Mouse (Mus musculus) liver, postnatal 0 days (tissue): Measurements from ENCODE around the gene Esrrg. TPM values are rescaled to one million over a fixed set of nuclear protein-coding genes. Genes with fewer than 3 reads are reported as not detected.

Source experiments
- ATAC-seq: fragments of 200-750 bp; cut with Nextera tagmentation; 2 replicates; pipeline ENCODE4 v1.8.0; 2017; ENCODE audit warnings: mild to moderate bottlenecking, moderate library complexity
- DNase-seq: peaks from one replicate; pipeline ENCODE4 v3.0.0-alpha.2; 2016
- H3K27ac ChIP-seq: fragments of 300-500 bp; sonication (generic); 2 replicates; pipeline ENCODE4 v1.5.1; 2014; ENCODE audit warnings: antibody characterized with exemption, moderate library complexity, mild to moderate bottlenecking, low read depth
- H3K27me3 ChIP-seq: fragments of 300-500 bp; sonication (generic); 2 replicates; pipeline ENCODE4 v1.6.1; 2014; ENCODE audit warnings: low read length, control low read depth, mixed read lengths; ENCODE audit not compliant: insufficient read depth
- H3K36me3 ChIP-seq: fragments of 300-500 bp; sonication (generic); replicated peaks from 2 replicates; pipeline ENCODE4 v1.6.1; 2014; ENCODE audit warnings: mild to moderate bottlenecking, control low read depth, low read length, moderate library complexity, mixed read lengths; ENCODE audit not compliant: insufficient read depth
- H3K4me1 ChIP-seq: fragments of 300-500 bp; sonication (generic); 2 replicates; pipeline ENCODE4 v1.6.1; 2014; ENCODE audit warnings: antibody characterized with exemption, mild to moderate bottlenecking, control low read depth; ENCODE audit not compliant: insufficient read depth
- H3K4me2 ChIP-seq: fragments of 300-500 bp; sonication (generic); 2 replicates; pipeline ENCODE4 v1.6.1; 2014; ENCODE audit warnings: low read depth, mild to moderate bottlenecking, low read length, moderate library complexity, mixed read lengths
- H3K4me3 ChIP-seq: fragments of 300-500 bp; sonication (generic); 2 replicates; pipeline ENCODE4 v1.5.1; 2014; ENCODE audit warnings: low read depth, low read length
- H3K9ac ChIP-seq: fragments of 300-500 bp; sonication (generic); replicated peaks from 2 replicates; pipeline ENCODE4 v1.6.1; 2014; ENCODE audit warnings: mild to moderate bottlenecking, moderate library complexity
- H3K9me3 ChIP-seq: fragments of 300-500 bp; sonication (generic); 2 replicates; pipeline ENCODE4 v1.6.1; 2016; ENCODE audit warnings: mild to moderate bottlenecking, control low read depth, low read length, mixed read lengths
- CTCF ChIP-seq: sonication (generic); IDR thresholded peaks from 2 replicates; pipeline ENCODE4 v1.5.1; 2016; ENCODE audit warnings: antibody characterized with exemption, low read depth
- EP300 ChIP-seq: IDR thresholded peaks from 2 replicates; pipeline ENCODE4 v1.6.1; 2016; ENCODE audit warnings: antibody characterized with exemption, low read depth, mild to moderate bottlenecking
- WGBS: fragments of 180-500 bp; shearing (Covaris S2); extraction: QIAGEN DNeasy Blood & Tissue Kit; methylation state at CpG from one replicate; pipeline ENCODE4 v1.1.7; 2014; ENCODE audit not compliant: insufficient replicate concordance; 5-methylcytosine and 5-hydroxymethylcytosine counted together
- polyA plus RNA-seq: library from polyadenylated mRNA; unstranded; fragments of >200 nt; fragmentation: Nextera tagmentation; extraction: Ambion mirVana; gene quantifications from 2 replicates; pipeline ENCODE4 v1.2.1, GENCODE M21; 2015

The Esrrg gene
- polyA plus RNA-seq, 1 experiment from 2014 or later = 0.11 TPM

DNA sequence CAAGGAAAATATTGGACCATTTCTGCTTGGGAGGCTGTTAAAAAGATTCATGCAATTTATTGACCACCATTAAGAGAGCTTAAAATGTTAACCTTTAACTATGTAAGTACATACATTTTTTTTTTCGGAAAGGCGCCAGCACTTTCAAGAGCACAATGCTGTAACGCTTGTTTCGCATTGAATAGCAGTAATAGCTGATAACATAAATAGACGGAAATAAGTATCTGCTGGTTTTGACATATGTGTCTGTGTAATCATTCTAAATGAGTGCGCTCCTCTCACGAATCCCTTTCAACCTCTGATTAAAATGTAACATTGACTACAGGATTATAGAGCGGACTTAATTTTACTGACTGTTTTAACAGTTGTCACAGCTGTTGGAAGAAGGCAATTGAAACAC is 391.6 kb downstream of the Esrrg start:
- Histone ChIP-seq H3K27ac (no peak overlapping the region), H3K27me3 (peaks cover 19% of the 10 kb centered on the region; the same call in 1 of the 2 replicates), H3K4me3 (no peak overlapping the region), H3K36me3 (no peaks in the 10 kb centered on the region), H3K4me1 (no peaks in the 10 kb centered on the region), H3K9ac (no peak overlapping the region), H3K4me2 (no peak overlapping the region), H3K9me3 (no peaks in the 10 kb centered on the region)
- DNase-seq (no peak), ATAC-seq (no peak)
- TF ChIP-seq EP300 (no peak), CTCF (no peak)
- WGBS = 75% methylated on average over 8 of the region's 8 CpGs

DNA sequence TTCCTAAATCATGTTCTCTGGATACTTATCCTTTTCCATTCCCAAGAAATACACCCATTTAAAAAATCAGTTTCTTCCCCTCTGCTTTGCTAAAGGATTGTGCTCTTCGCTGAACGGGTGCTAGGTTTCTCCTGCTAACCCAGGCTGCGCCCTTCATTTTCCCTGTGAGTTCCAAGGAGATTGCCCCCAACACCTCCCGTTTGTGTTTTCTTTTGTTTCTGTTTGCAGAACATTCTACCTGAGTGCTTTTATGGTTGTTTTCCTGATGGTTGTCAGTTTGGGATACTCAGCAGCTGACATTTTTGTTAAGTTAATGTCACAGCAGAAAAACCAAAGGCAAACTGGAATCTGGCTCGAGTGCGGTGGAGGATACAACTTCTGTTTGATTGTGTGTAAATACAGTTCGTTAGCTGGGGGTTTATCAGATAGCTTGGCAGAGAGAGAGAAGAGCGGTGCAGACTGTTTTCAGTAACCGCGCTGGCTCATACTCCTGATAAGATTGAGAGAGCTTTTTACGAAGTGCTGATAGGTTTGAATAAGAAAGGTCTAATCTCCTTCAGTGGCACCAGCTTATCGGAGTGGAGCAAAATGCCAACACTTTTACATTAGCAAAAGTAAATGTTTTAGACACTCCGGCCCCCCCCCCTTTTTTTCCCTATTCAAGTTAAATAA is 398.4 kb downstream of the Esrrg start:
- no peak overlapping the region for H3K27ac ChIP-seq
- no peaks in the 10 kb centered on the region for H3K9me3 ChIP-seq
- ATAC-seq (no peak), DNase-seq (no peak)
- no peak overlapping the region for H3K4me3 ChIP-seq
- no peaks in the 10 kb centered on the region; the same call in 1 of the 2 replicates for H3K4me1 ChIP-seq
- H3K27me3 ChIP-seq = 0 out of 2 replicates have a peak, but pooled peaks cover 6% of the 10 kb centered on the region
- no peak overlapping the region for H3K4me2 ChIP-seq
- H3K36me3 ChIP-seq = no peaks in the 10 kb centered on the region
- H3K9ac ChIP-seq = no peak overlapping the region
- WGBS = 41% methylated on average over 13 of the region's 13 CpGs
- no peak for TF ChIP-seq CTCF

DNA sequence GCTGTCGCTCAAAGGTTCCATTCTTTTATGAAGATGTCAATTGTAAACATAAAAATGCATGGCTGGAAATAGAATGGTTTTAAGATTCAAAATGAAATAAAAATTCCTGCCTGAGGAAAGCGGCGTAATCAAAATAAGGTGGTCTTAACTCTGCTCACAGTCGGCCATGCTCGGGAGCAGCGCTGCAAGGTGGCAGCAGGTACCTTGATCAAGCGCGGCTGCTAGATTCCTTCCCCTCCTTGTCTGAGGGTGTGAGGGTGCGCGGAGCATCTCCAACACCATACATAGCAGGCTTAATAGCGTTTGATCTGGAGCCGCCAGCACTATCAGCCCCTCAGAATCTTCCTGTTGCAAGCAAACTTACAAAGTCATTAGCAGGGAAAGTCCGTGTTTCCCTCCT is 399.9 kb downstream of the Esrrg start:
- Histone ChIP-seq H3K4me1 (no peaks in the 10 kb centered on the region; the same call in 1 of the 2 replicates), H3K27me3 (0 out of 2 replicates have a peak, but pooled peaks cover 3% of the 10 kb centered on the region), H3K36me3 (no peaks in the 10 kb centered on the region), H3K9me3 (no peaks in the 10 kb centered on the region), H3K4me2 (no peak overlapping the region), H3K9ac (no peak overlapping the region), H3K4me3 (no peak overlapping the region), H3K27ac (no peak overlapping the region)
- ATAC-seq (no peak), DNase-seq (no peak)
- TF ChIP-seq CTCF (no peak), EP300 (no peak)
- WGBS = 57% methylated on average over 13 of the region's 13 CpGs

DNA sequence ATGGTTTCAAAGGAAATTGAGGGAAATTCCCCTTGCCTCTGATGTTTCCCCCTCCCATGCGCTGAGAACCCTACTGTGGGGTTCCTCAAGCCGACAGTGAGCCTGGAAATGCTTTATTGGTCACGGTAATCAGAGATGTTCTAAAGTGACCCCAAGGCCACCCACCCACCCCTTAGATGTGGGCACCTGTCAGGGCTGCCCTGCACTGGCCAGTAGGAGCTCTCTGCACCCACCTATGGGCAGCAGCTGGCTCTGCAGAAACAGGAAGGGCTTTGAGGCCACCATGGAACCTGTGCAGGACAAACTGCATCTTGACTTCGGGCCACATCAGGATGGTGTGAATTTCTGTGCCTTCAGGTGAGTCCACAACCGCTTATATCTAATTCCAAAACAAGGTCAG is 401.3 kb downstream of the Esrrg start:
- DNase-seq = no peak
- Histone ChIP-seq H3K27ac (no peak overlapping the region), H3K27me3 (0 out of 2 replicates have a peak, but pooled peaks cover 3% of the 10 kb centered on the region), H3K4me2 (no peak overlapping the region), H3K9me3 (no peaks in the 10 kb centered on the region), H3K9ac (no peak overlapping the region), H3K4me1 (no peaks in the 10 kb centered on the region; the same call in 1 of the 2 replicates), H3K4me3 (no peak overlapping the region), H3K36me3 (no peaks in the 10 kb centered on the region)
- 69% methylated on average over 5 of the region's 5 CpGs for WGBS
- ATAC-seq = no peak
- no peak for TF ChIP-seq EP300
- no peak for TF ChIP-seq CTCF

DNA sequence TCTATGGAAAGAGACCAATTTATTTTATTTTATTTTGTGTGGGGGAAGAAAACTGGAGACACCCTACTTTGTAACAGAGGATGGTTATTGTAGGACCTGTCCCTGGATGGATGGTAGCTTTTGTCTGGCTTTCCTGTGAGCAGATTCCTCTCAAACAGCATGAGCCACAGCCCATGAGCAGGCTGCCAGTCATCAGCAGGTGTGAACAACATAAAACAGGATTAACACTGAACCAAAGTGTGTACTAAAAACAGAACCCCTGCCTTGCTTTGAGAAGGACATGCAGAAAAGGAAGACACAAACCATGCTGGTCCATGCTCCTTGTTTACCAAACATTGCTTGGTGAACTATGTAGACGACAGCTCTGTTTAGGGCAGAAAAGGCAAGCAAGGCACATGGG is 402.3 kb downstream of the Esrrg start:
- H3K9me3 ChIP-seq = no peaks in the 10 kb centered on the region
- 63% methylated on average over 1 of the region's 1 CpGs for WGBS
- ATAC-seq (no peak), DNase-seq (no peak)
- no peak overlapping the region for H3K4me3 ChIP-seq
- no peaks in the 10 kb centered on the region for H3K36me3 ChIP-seq
- TF ChIP-seq CTCF (no peak), EP300 (no peak)
- no peak overlapping the region for H3K27ac ChIP-seq
- H3K4me2 ChIP-seq = no peak overlapping the region
- H3K4me1 ChIP-seq = no peaks in the 10 kb centered on the region; the same call in 1 of the 2 replicates
- H3K27me3 ChIP-seq = 0 out of 2 replicates have a peak, but pooled peaks cover 3% of the 10 kb centered on the region
- H3K9ac ChIP-seq = no peak overlapping the region

DNA sequence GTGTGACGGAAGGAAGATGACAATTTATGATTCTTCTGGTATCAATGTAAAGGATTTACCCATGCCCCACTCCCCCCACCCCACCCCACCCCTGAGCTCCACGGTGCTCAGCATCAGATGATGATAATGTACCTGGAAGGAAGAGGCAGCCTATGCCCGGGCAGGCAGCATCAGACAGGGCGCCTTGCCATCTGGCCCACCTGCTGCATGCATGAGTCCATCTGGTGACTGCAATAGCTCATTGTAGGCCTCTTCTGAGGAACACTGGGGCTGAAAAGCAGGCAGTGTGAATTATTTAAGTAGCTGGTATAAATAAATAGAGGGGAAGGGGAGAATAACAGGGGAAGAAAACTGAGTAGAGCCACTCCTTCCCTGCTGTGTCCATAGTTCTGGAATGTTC is 405.8 kb downstream of the Esrrg start:
- Histone ChIP-seq H3K9me3 (no peaks in the 10 kb centered on the region), H3K4me2 (no peak overlapping the region), H3K36me3 (no peaks in the 10 kb centered on the region), H3K4me3 (no peak overlapping the region), H3K9ac (no peak overlapping the region), H3K27ac (no peak overlapping the region), H3K27me3 (no peaks in the 10 kb centered on the region), H3K4me1 (no peaks in the 10 kb centered on the region)
- TF ChIP-seq EP300 = no peak
- no peak for TF ChIP-seq CTCF
- ATAC-seq (no peak), DNase-seq (no peak)
- WGBS = 67% methylated on average over 4 of the region's 4 CpGs
